Comparison of ENCODE assay signal across 8 mouse cellular contexts in genomic region chr19:5921715-5922114, GRCm38 (mm10). TPM values are rescaled to one million over a fixed set of nuclear protein-coding genes. Genes with fewer than 3 reads are reported as not detected.
DNase-seq lines count a peak whose midpoint lies in the region; ATAC-seq and TF ChIP-seq lines count a peak whose summit lies in the region.

No protein-coding gene starts in this region.

- peak overlapping the region; percentile 54 for H3K9ac ChIP-seq in MEL (ENCODE audit: control insufficient read depth, low read depth, low read length, poor library complexity, severe bottlenecking)
- 0 out of 2 replicates have a peak overlapping the region, but pooled peaks have one; percentile 49 for H3K9ac ChIP-seq in embryonic facial prominence, embryonic 14.5 days (ENCODE audit: low read depth, low read length)

- no peaks in the 10 kb centered on the region for H3K9me3 ChIP-seq in MEL (replicated peaks; ENCODE audit: insufficient read depth, low read length)
- no peaks in the 10 kb centered on the region for H3K9me3 ChIP-seq in embryonic facial prominence, embryonic 14.5 days (ENCODE audit: control insufficient read depth, low read length)
- H3K9me3 ChIP-seq in hindbrain, embryonic 10.5 days, result no peaks in the 10 kb centered on the region

- 0 out of 2 replicates have a peak, but pooled peaks have one; percentile 4 for ATAC-seq in embryonic facial prominence, embryonic 14.5 days (ENCODE audit: low read depth)

- TF ChIP-seq CTCF in MEL (IDR thresholded peaks at IDR 0.05 in 2 of 3, conservative IDR thresholded peaks at IDR 0.05 in 1 of 3; ENCODE audit: control insufficient read depth in 1 of 3, insufficient read depth in 1 of 3, low read depth in 2 of 3, low read length in 3 of 3, poor library complexity in 1 of 3, severe bottlenecking in 1 of 3), result no peak
- no peak for TF ChIP-seq CTCF in small intestine, adult 2 months (IDR thresholded peaks at IDR 0.05; ENCODE audit: extremely low read depth, insufficient read length, insufficient replicate concordance, low read depth, low read length)

- no peak for TF ChIP-seq RAD21 in MEL (IDR thresholded peaks at IDR 0.05; ENCODE audit: low read depth, low read length)

- no peaks in the 10 kb centered on the region for H3K79me2 ChIP-seq in MEL (ENCODE audit: control insufficient read depth, insufficient read depth, low read length, poor library complexity)

- TF ChIP-seq EP300 in MEL (IDR thresholded peaks at IDR 0.05; ENCODE audit: low read depth in 1 of 2, low read length in 2 of 2), result no peak

- 0 out of 4 replicates have a peak, but pooled peaks of 1 of the 2 experiments have one; percentile 9 for TF ChIP-seq POLR2A in MEL (IDR thresholded peaks at IDR 0.05; ENCODE audit: control insufficient read depth in 1 of 2, insufficient read depth in 1 of 2, low read depth in 1 of 2, low read length in 2 of 2, poor library complexity in 1 of 2)
- TF ChIP-seq POLR2A in small intestine, adult 2 months (IDR thresholded peaks at IDR 0.05; ENCODE audit: low read depth, low read length), result no peak

- WGBS in embryonic facial prominence, embryonic 14.5 days, result 19% methylated on average over 9 of the region's 9 CpGs
- 20% methylated on average over 9 of the region's 9 CpGs for whole genome bisulfite sequencing in hindbrain, embryonic 10.5 days
- WGBS in small intestine, adult 2 months, result 24% methylated on average over 9 of the region's 9 CpGs

- no peaks in the 10 kb centered on the region for H3K27me3 ChIP-seq in MEL (ENCODE audit: control insufficient read depth in 1 of 2, insufficient read depth in 2 of 2, low read length in 2 of 2)
- no peaks in the 10 kb centered on the region; the same call in 1 of the 2 replicates for H3K27me3 ChIP-seq in embryonic facial prominence, embryonic 14.5 days (replicated peaks; ENCODE audit: control insufficient read depth, insufficient read depth, low read length)
- peaks cover 26% of the 10 kb centered on the region for H3K27me3 ChIP-seq in hindbrain, embryonic 10.5 days (ENCODE audit: insufficient read depth, poor library complexity, severe bottlenecking)
- no peaks in the 10 kb centered on the region for H3K27me3 ChIP-seq in small intestine, adult 2 months (ENCODE audit: control insufficient read depth, insufficient read depth, low read length)

- H3K36me3 ChIP-seq in MEL (ENCODE audit: control insufficient read depth in 1 of 2, insufficient read depth in 2 of 2, low read length in 2 of 2), result peaks cover 0 to 12% of the 10 kb centered on the region in 2 experiments; a peak in 2 of 4 replicates
- peaks cover 18% of the 10 kb centered on the region for H3K36me3 ChIP-seq in embryonic facial prominence, embryonic 14.5 days (ENCODE audit: control insufficient read depth, insufficient read depth, low read length)
- peaks cover 16% of the 10 kb centered on the region for H3K36me3 ChIP-seq in hindbrain, embryonic 10.5 days
- peaks cover 16% of the 10 kb centered on the region for H3K36me3 ChIP-seq in small intestine, adult 2 months (ENCODE audit: control insufficient read depth, insufficient read depth, low read length)

- H3K27ac ChIP-seq in MEL (ENCODE audit: control insufficient read depth, low read depth, low read length), result peak overlapping the region; percentile 90
- no peak overlapping the region for H3K27ac ChIP-seq in embryonic facial prominence, embryonic 14.5 days (replicated peaks; ENCODE audit: low read depth, low read length)
- no peak overlapping the region for H3K27ac ChIP-seq in hindbrain, embryonic 10.5 days
- H3K27ac ChIP-seq in small intestine, adult 2 months (ENCODE audit: insufficient read depth, low read depth, low read length), result no peak overlapping the region

- peak overlapping the region; percentile 34; the same call in 1 of the 2 replicates for H3K4me2 ChIP-seq in embryonic facial prominence, embryonic 14.5 days (ENCODE audit: low read depth, low read length)

- peak overlapping the region; percentile 28 to 38 for H3K4me3 ChIP-seq in MEL (ENCODE audit: control insufficient read depth in 1 of 2, insufficient read depth in 1 of 2, low read depth in 2 of 2, low read length in 2 of 2)
- H3K4me3 ChIP-seq in embryonic facial prominence, embryonic 14.5 days (ENCODE audit: low read depth, low read length), result no peak overlapping the region; the same call in 1 of the 2 replicates
- H3K4me3 ChIP-seq in hindbrain, embryonic 10.5 days, result peak overlapping the region; percentile 9; the same call in 1 of the 2 replicates
- H3K4me3 ChIP-seq in small intestine, adult 2 months (ENCODE audit: low read depth, low read length), result peak overlapping the region; percentile 14; the same call in 1 of the 2 replicates

- DNase-seq in MEL (ENCODE audit: low read depth, low spot score) (peak; percentile 68), liver (peak; percentile 77)
- DNase-seq in embryonic facial prominence, embryonic 14.5 days (ENCODE audit: low spot score), result no peak
- DNase-seq in hindbrain, embryonic 10.5 days (ENCODE audit: low spot score), result no peak
- DNase-seq in right cerebral cortex, postnatal 36 days (ENCODE audit: low spot score in 2 of 2), result no peak
- DNase-seq in urinary bladder, postnatal 10 days (ENCODE audit: low spot score), result no peak
- no peak for DNase-seq in layer of hippocampus, adult 11-12 months (ENCODE audit: low spot score)

- H3K4me1 ChIP-seq in MEL (ENCODE audit: control insufficient read depth in 1 of 2, insufficient read depth in 2 of 2, low read length in 2 of 2), result peaks cover 12 to 16% of the 10 kb centered on the region in 2 experiments
- H3K4me1 ChIP-seq in embryonic facial prominence, embryonic 14.5 days (ENCODE audit: control insufficient read depth, insufficient read depth, low read length), result peaks cover 7% of the 10 kb centered on the region; the same call in 1 of the 2 replicates
- peaks cover 31% of the 10 kb centered on the region for H3K4me1 ChIP-seq in hindbrain, embryonic 10.5 days (replicated peaks)
- H3K4me1 ChIP-seq in small intestine, adult 2 months (ENCODE audit: control insufficient read depth, insufficient read depth, insufficient read length, low read length), result peaks cover 6% of the 10 kb centered on the region; the same call in 1 of the 2 replicates

TF ChIP-seq in MEL, 35 proteins besides CTCF, POLR2A, EP300 and RAD21:
- TF ChIP-seq KAT2A (conservative IDR thresholded peaks at IDR 0.05; ENCODE audit: low read depth, low read length), result no peak
- TF ChIP-seq MYB (IDR thresholded peaks at IDR 0.05; ENCODE audit: low read depth, low read length), result no peak
- no peak for TF ChIP-seq MXI1 (IDR thresholded peaks at IDR 0.05; ENCODE audit: low read depth, low read length)
- TF ChIP-seq MAZ (IDR thresholded peaks at IDR 0.05; ENCODE audit: low read depth, low read length), result peak; percentile 66; the same call in 1 of the 2 replicates

RNA-seq across cellular contexts. Expression of gene Cdc42ep2, which starts 2.9 kb away (rescaled TPM):
- 0.75 and 1.1 TPM in 2 replicates for total RNA-seq in MEL (2012; rRNA removed)
- polyA plus RNA-seq in MEL (2012; ENCODE audit: insufficient read depth in 1 of 2, insufficient read length in 2 of 2, low read depth in 1 of 2, low replicate concordance in 2 of 2, missing spikeins in 1 of 2), result 1 to 10 TPM in 1 of 2 experiments, not detected in 1; 1.7 TPM
- polyA plus RNA-seq in embryonic facial prominence, embryonic 14.5 days (2014; fragmentation: Nextera tagmentation; extraction: Ambion mirVana), result 14.0 and 16.2 TPM in 2 replicates
- polyA plus RNA-seq in hindbrain, embryonic 10.5 days (2016; fragmentation: Nextera tagmentation; extraction: Ambion mirVana), result 2.0 and 2.9 TPM in 2 replicates
- 10.3 and 30.6 TPM in 2 replicates for polyA plus RNA-seq in small intestine, adult 2 months (2012; rRNA removed)

RNA-seq across cellular contexts. Expression of gene Dpf2, which starts 8.9 kb away (rescaled TPM):
- total RNA-seq in MEL (2012; rRNA removed), result 45.7 and 58.6 TPM in 2 replicates
- polyA plus RNA-seq in MEL (2012; ENCODE audit: insufficient read depth in 1 of 2, insufficient read length in 2 of 2, low read depth in 1 of 2, low replicate concordance in 2 of 2, missing spikeins in 1 of 2), result 100 to 1,000 TPM; 133 to 166 TPM
- polyA plus RNA-seq in embryonic facial prominence, embryonic 14.5 days (2014; fragmentation: Nextera tagmentation; extraction: Ambion mirVana), result 124 and 143 TPM in 2 replicates
- 225 TPM in 2 replicates for polyA plus RNA-seq in hindbrain, embryonic 10.5 days (2016; fragmentation: Nextera tagmentation; extraction: Ambion mirVana)
- polyA plus RNA-seq in small intestine, adult 2 months (2012; rRNA removed), result 34.1 and 64.3 TPM in 2 replicates

RNA-seq across cellular contexts. Expression of gene Tigd3, which starts 27.8 kb away (rescaled TPM):
- total RNA-seq in MEL (2012; rRNA removed), result 1.9 and 2.1 TPM in 2 replicates
- 1 to 10 TPM in 1 of 2 experiments, not detected in 1; 2.2 TPM for polyA plus RNA-seq in MEL (2012; ENCODE audit: insufficient read depth in 1 of 2, insufficient read length in 2 of 2, low read depth in 1 of 2, low replicate concordance in 2 of 2, missing spikeins in 1 of 2)
- 1.4 and 2.0 TPM in 2 replicates for polyA plus RNA-seq in embryonic facial prominence, embryonic 14.5 days (2014; fragmentation: Nextera tagmentation; extraction: Ambion mirVana)
- 9.9 and 11.3 TPM in 2 replicates for polyA plus RNA-seq in hindbrain, embryonic 10.5 days (2016; fragmentation: Nextera tagmentation; extraction: Ambion mirVana)
- polyA plus RNA-seq in small intestine, adult 2 months (2012; rRNA removed), result 0.90 and 2.0 TPM in 2 replicates

RNA-seq across cellular contexts. Expression of gene Pola2, which starts 42.3 kb away (rescaled TPM):
- total RNA-seq in MEL (2012; rRNA removed), result 75.3 and 77.3 TPM in 2 replicates
- 100 to 1,000 TPM in 1 of 2 experiments, 10 to 100 TPM in 1; 99.4 to 126 TPM for polyA plus RNA-seq in MEL (2012; ENCODE audit: insufficient read depth in 1 of 2, insufficient read length in 2 of 2, low read depth in 1 of 2, low replicate concordance in 2 of 2, missing spikeins in 1 of 2)
- polyA plus RNA-seq in embryonic facial prominence, embryonic 14.5 days (2014; fragmentation: Nextera tagmentation; extraction: Ambion mirVana), result 59.1 and 65.2 TPM in 2 replicates
- polyA plus RNA-seq in hindbrain, embryonic 10.5 days (2016; fragmentation: Nextera tagmentation; extraction: Ambion mirVana), result 83.7 and 110 TPM in 2 replicates
- polyA plus RNA-seq in small intestine, adult 2 months (2012; rRNA removed), result 14.2 and 40.8 TPM in 2 replicates

RNA-seq across cellular contexts. Expression of gene Slc25a45, which starts 44.1 kb away (rescaled TPM):
- 20.7 and 23.5 TPM in 2 replicates for total RNA-seq in MEL (2012; rRNA removed)
- polyA plus RNA-seq in MEL (2012; ENCODE audit: insufficient read depth in 1 of 2, insufficient read length in 2 of 2, low read depth in 1 of 2, low replicate concordance in 2 of 2, missing spikeins in 1 of 2), result 10 to 100 TPM in 1 of 2 experiments, not detected in 1; 30.7 TPM
- 2.8 and 3.0 TPM in 2 replicates for polyA plus RNA-seq in embryonic facial prominence, embryonic 14.5 days (2014; fragmentation: Nextera tagmentation; extraction: Ambion mirVana)
- polyA plus RNA-seq in hindbrain, embryonic 10.5 days (2016; fragmentation: Nextera tagmentation; extraction: Ambion mirVana), result 2.8 TPM in 2 replicates
- 207 and 241 TPM in 2 replicates for polyA plus RNA-seq in small intestine, adult 2 months (2012; rRNA removed)

Comparison
In these comparisons a context has a peak if more than half of its experiments do, and no peak if none do; other contexts are left out.
1. DNase-seq: peak in MEL (single experiment) and liver (single experiment); none in embryonic facial prominence, embryonic 14.5 days (single experiment), hindbrain, embryonic 10.5 days (single experiment), right cerebral cortex, postnatal 36 days (0 of 2), urinary bladder, postnatal 10 days (single experiment) and layer of hippocampus, adult 11-12 months (single experiment).